Mouse (Mus musculus) intestine, embryonic 16.5 days (tissue): Measurements from ENCODE around the gene Adamts8. TPM values are rescaled to one million over a fixed set of nuclear protein-coding genes. Genes with fewer than 3 reads are reported as not detected.

ENCODE experiments used
- ATAC-seq: fragments of 200-750 bp; cut with Nextera tagmentation; 2 replicates; pipeline ENCODE4 v1.8.0; 2017; ENCODE audit warnings: moderate TSS enrichment, moderate library complexity
- H3K27ac ChIP-seq: fragments of 300-500 bp; sonication (generic); 2 replicates; pipeline ENCODE4 v1.5.1; 2014; ENCODE audit warnings: mild to moderate bottlenecking, low read length
- H3K27me3 ChIP-seq: fragments of 300-500 bp; sonication (generic); replicated peaks from 2 replicates; pipeline ENCODE4 v1.6.1; 2014; ENCODE audit warnings: low read length, control low read depth, mixed read lengths; ENCODE audit not compliant: control insufficient read depth, insufficient read depth
- H3K36me3 ChIP-seq: fragments of 300-500 bp; sonication (generic); 2 replicates; pipeline ENCODE4 v1.6.1; 2014; ENCODE audit warnings: low read length, control low read depth; ENCODE audit not compliant: control insufficient read depth, insufficient read depth
- H3K4me1 ChIP-seq: fragments of 300-500 bp; sonication (generic); 2 replicates; pipeline ENCODE4 v1.6.1; 2014; ENCODE audit warnings: low read length, control low read depth, mixed read lengths; ENCODE audit not compliant: control insufficient read depth, insufficient read depth
- H3K4me2 ChIP-seq: fragments of 300-500 bp; sonication (generic); 2 replicates; pipeline ENCODE4 v1.6.1; 2014; ENCODE audit warnings: low read depth, low read length, control low read depth
- H3K4me3 ChIP-seq: fragments of 300-500 bp; sonication (generic); 2 replicates; pipeline ENCODE4 v1.5.1; 2014; ENCODE audit warnings: mild to moderate bottlenecking, low read length
- H3K9ac ChIP-seq: fragments of 300-500 bp; sonication (generic); 2 replicates; pipeline ENCODE4 v1.6.1; 2014; ENCODE audit warnings: low read depth, low read length
- H3K9me3 ChIP-seq: fragments of 300-500 bp; sonication (generic); 2 replicates; pipeline ENCODE4 v1.6.1; 2016; ENCODE audit warnings: low read length, control low read depth; ENCODE audit not compliant: control insufficient read depth
- WGBS: fragments of 180-500 bp; shearing (Covaris S2); extraction: QIAGEN DNeasy Blood & Tissue Kit; methylation state at CpG from one replicate; pipeline ENCODE4 v1.1.7; 2014; 5-methylcytosine and 5-hydroxymethylcytosine counted together
- polyA plus RNA-seq: library from polyadenylated mRNA; unstranded; fragments of >200 nt; fragmentation: Nextera tagmentation; extraction: Ambion mirVana; gene quantifications from 2 replicates; pipeline ENCODE4 v1.2.1, GENCODE M21; 2015

Adamts8 gene
- polyA plus RNA-seq, 1 experiment from 2014 or later = 6.8 TPM

DNA sequence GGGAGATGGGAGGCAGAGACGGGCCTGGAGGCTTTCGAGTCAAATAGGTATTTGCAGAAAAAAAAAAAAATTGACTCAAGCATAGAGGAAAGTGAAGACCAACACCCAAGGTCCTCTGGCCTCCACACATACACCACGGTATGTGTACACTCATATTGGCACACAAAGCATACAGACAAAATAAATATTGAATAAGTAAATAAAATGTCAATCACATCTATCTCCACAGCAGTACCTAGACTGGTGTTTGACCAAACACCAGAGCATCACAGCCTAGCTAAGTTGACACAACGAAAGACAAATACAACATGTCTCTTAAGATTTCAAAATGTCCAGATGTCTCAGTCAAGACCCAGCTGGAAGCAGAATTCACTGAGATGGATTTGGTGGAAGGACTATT, 71.1 kb downstream of the Adamts8 start:
- no peak for ATAC-seq
- Histone ChIP-seq H3K9me3 (no peaks in the 10 kb centered on the region), H3K4me3 (no peak overlapping the region), H3K36me3 (no peaks in the 10 kb centered on the region), H3K9ac (no peak overlapping the region), H3K27me3 (no peaks in the 10 kb centered on the region), H3K27ac (no peak overlapping the region), H3K4me1 (peaks cover 3% of the 10 kb centered on the region; the same call in 1 of the 2 replicates), H3K4me2 (no peak overlapping the region)
- 63% methylated on average over 4 of the region's 4 CpGs for WGBS

Other genes starting within 250 kb of the Adamts8 start
- gene Adamts15, start 20.1 kb upstream of the Adamts8 start, polyA plus RNA-seq = 3.8 TPM in 2 replicates
- gene Zbtb44, start 88.1 kb downstream of the Adamts8 start, polyA plus RNA-seq = 5.6 and 6.2 TPM in 2 replicates
- 91.4 and 96.6 TPM in 2 replicates for gene St14, start 189.3 kb downstream of the Adamts8 start, polyA plus RNA-seq